Mouse (Mus musculus) gastrocnemius, postnatal 14 days (tissue): ENCODE results near the gene Hspa12a. TPM values are rescaled to one million over a fixed set of nuclear protein-coding genes. Genes with fewer than 3 reads are reported as not detected.

Experiments used
- DNase-seq: peaks from one replicate; pipeline ENCODE4 v3.0.0; 2021; ENCODE audit warnings: mixed read lengths
- intact Hi-C: fragments of 180-260 bp; cut with DNase I; formaldehyde crosslinking; loops from one replicate; pipeline ENCODE4 v1.15.1; 2025; ENCODE audit warnings: low total_unique reads
- microRNA-seq, 2 experiments: library from miRNA; unstranded; fragments of <30 nt; microRNA quantifications; one replicate each; pipeline ENCODE4 v1.2.0; 2021
- total RNA-seq, 2 experiments: library from RNA; stranded (reverse); gene quantifications; 2 replicates each; pipeline ENCODE4 v1.2.3; 2021

Gene Hspa12a
- total RNA-seq, 2 experiments from 2014 or later = 8.6 to 13.4 TPM

GRCm38 (mm10) chr19:58783938-58784337 is 159.5 kb downstream of the Hspa12a start:
- intact Hi-C loops = no loop called here

DNA sequence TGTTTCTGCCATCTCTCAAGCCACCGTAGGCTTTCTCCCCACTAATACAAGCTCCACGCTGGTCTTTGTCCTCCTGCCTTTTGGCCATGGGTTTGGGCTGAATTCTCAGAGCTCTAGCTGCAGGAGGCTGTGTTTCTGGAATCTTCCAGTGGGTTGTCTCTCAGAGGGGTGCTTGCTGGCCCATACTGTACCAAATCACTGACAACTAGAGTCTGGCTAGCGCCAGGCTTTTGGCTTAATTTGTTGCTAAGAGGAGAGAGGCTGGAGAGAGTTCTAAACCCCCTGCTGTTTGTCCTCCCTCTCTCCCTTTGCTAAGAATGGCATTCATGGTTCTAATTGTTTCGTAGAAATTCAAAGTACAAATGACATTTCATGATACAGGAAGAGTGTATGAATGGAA is 161.9 kb downstream of the Hspa12a start:
- DNase-seq = no peak
- intact Hi-C loops = no loop called here

More at GRCm38 (mm10) chr19:58783938-58784337, 159.5 kb downstream of the Hspa12a start:
- no peak for DNase-seq

- intact Hi-C loops = no loop called here
- no peak for DNase-seq
Observed at GRCm38 (mm10) chr19:58776461-58776860, 167.0 kb downstream of the Hspa12a start.

DNA sequence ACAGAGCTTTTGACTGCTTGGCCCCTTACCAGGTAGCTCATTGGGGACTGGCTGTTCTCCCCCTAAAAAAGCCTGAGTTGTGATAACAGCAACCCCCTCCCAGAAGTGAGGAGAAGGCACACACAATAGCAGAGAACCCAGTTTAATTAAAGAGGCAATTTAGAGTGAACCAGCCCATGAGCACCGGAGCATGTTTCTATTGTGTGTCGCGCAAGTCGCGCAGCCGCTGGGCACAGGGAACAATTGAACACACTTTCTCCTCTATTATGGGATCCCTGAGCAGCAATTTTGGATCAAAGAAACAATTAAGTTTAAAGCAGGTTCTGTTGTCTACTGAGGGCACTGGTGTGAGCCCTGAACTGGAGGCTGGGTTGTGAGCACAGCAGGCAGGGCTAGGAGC is 176.1 kb downstream of the Hspa12a start:
- intact Hi-C loops = no loop called here
- DNase-seq = no peak

GRCm38 (mm10) chr19:58762848-58763541 is 180.5 kb downstream of the Hspa12a start:
- intact Hi-C loops = no loop called here
- DNase-seq = peak; percentile 74

DNA sequence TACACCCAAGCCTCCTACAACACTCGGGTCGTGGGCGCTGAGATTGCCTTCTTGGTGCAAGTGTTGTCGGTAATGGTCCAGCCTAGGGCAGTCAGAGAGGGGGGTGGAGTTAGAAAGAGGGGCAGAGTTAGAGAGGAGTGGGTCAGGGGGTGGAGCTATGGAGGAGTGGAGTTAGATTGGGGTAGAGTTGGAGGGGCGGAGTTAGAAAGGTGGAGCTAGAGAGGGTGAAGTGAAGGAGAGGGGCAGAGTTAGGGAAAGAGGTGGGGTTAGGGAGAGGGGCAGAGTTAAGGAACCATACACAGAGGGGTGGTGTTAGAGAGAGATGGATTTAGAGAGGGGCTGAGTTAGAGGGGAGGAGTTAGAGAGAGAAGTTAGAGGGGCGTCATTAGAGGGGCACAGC is 181.1 kb downstream of the Hspa12a start:
- DNase-seq = no peak
- intact Hi-C loops = no loop called here

- no peak for DNase-seq
- intact Hi-C loops = no loop called here
Observed at GRCm38 (mm10) chr19:58759423-58759822, 184.0 kb downstream of the Hspa12a start, which contains the start of gene Pnliprp2. TSS of gene Pnliprp2 (plus strand) at chr19:58759719.

DNA sequence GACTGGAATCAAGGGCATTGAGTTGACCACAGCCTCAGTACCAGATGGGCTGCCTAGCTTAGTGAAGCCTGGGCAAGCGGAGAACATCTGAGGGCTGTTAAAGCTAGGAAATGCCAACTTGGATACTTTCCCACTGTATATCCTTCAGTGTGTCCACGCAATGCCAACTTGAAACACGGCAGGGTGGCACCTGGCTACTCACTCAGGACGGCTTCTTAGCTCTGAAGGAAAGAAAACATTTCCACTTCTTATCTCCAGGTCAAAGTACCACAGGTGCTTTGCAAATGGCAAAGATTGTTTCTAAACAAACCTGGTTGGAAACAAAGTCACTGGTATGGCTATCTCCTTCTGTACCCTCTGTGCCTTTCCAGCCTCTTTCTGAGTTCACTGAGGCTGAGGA is 184.6 kb downstream of the Hspa12a start:
- DNase-seq = no peak
- intact Hi-C loops = no loop called here

GRCm38 (mm10) chr19:58751504-58751903 is 191.9 kb downstream of the Hspa12a start:
- DNase-seq = no peak
- intact Hi-C loops = no loop called here

DNA sequence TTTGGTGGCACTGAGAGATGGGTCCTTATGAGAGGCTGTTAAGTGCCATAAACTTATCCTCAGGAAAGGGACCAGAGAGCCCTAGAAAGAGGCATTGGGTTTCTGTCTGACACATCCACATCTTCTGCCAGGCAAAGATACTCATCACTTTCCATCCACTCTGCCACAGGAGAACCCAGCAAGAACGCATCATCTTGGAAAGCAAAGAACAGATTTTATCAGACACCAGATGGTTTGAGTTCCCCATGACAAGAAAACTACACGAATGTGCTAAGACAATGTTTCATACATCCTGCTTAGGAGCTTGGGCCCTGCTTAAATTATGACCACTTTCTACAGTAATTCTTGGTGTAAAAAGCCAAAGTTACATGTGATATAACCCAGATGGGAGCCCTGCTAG is 192.6 kb downstream of the Hspa12a start:
- no peak for DNase-seq
- intact Hi-C loops = no loop called here

GRCm38 (mm10) chr19:58747498-58748000 is 195.9 kb downstream of the Hspa12a start:
- DNase-seq = no peak
- intact Hi-C loops = no loop called here

Small RNA genes within 50 kb of the gene (microRNA-seq; reads per million reads assigned to microRNA genes)
- gene Mir3086 = 0 to 1.3 reads per million in 2 experiments

Other genes starting within 250 kb of the Hspa12a start
- not detected for gene Pnliprp1, start 214.8 kb downstream of the Hspa12a start, total RNA-seq
- gene Pnliprp2, start 183.9 kb downstream of the Hspa12a start, total RNA-seq = not detected
- not detected for gene 1700019N19Rik, start 149.2 kb downstream of the Hspa12a start, total RNA-seq
- gene Eno4, start 229 bp downstream of the Hspa12a start, total RNA-seq = under 1 TPM in 1 of 2 experiments, not detected in 1; 0.10 TPM
- 1 to 10 TPM; 1.8 to 2.1 TPM for gene Shtn1, start 132.4 kb upstream of the Hspa12a start, total RNA-seq
- not detected for gene Vax1, start 226.4 kb upstream of the Hspa12a start, total RNA-seq